Mouse (Mus musculus) frontal cortex, adult (tissue): ENCODE measurements around the gene Plch2.
A peak's percentile ranks its signal among the peaks of the same experiment; 100 is the strongest.

ENCODE experiments used
- ATAC-seq: cut with Nextera tagmentation; 2 replicates; pipeline ENCODE4 v1.9.2; 2017; ENCODE audit warnings: mild to moderate bottlenecking, moderate library complexity, mixed read lengths; ENCODE audit not compliant: low TSS enrichment

The Plch2 gene

GRCm38 (mm10) chr4:155074418-155074817 is 17.8 kb upstream of the Plch2 start:
- no peak for ATAC-seq

DNA sequence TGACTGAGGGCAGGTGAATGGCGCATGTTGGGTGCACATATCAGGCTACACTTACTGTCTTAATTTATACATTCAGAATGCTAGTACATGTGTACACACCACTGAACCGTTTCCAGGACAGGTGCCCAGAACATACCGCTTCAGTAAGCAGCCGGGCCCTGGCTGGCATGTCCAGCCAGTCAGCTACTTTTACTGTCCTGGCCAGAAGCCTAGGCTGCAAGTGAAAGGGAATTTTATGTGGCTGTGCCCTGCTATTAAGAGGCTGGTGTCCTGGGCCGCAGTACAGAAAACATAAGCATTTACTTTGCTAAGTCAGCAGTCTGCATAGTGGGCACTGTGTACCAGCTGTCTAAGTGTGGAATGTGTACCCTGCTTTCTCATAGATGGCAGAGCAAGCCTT is 14.3 kb upstream of the Plch2 start:
- ATAC-seq, result no peak

GRCm38 (mm10) chr4:155070199-155070598 is 13.6 kb upstream of the Plch2 start:
- ATAC-seq, result no peak

DNA sequence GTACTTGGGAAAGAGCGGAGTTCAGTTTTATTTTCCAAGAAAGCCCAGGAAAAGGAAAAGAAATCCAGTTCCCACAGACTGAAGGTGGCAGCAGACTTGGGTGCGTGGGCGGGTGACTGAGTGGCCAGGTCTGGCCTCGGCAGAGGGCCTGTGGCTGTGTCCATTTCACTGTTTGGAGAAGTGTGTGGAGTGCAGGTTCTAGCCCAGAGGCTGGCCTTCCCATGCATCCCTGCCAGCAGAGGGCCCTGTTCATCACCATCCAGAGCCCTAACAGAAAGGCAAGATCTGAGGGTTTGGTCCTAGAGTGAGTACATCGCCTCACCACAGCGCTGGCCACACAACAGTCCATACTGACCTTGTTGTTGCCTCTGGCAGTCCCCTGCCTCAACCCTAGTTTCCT is 12.6 kb upstream of the Plch2 start:
- ATAC-seq, result no peak

DNA sequence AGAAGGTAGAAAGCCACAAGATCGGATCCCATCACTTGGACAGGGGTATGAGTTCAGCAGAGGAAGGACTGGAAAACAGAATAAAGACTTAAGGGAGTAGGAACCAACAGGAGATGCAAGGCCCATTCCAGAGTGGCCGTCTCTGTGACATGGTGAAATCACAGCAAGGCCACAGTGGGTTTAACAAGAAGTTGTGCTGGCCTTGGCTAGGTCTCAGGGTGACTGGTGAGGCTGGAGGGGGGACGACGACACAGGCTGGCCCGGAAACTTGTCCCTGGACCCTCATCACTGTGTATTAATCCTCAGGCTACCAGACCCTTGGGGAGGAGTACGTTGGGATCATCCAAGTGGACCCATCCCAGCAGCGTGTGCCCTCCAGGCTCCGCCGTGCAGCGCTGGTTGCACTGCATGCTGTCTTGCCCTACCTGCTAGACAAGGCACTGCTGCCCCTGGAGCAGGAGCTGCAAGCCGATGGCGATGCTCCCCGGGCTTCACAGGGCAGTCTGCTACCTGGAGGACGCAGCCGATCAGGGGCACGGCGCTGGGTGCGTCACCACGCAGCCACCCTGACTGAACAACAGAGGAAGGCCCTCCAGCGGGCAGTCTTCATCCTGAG is 11.9 kb upstream of the Plch2 start:
- ATAC-seq, result no peak

DNA sequence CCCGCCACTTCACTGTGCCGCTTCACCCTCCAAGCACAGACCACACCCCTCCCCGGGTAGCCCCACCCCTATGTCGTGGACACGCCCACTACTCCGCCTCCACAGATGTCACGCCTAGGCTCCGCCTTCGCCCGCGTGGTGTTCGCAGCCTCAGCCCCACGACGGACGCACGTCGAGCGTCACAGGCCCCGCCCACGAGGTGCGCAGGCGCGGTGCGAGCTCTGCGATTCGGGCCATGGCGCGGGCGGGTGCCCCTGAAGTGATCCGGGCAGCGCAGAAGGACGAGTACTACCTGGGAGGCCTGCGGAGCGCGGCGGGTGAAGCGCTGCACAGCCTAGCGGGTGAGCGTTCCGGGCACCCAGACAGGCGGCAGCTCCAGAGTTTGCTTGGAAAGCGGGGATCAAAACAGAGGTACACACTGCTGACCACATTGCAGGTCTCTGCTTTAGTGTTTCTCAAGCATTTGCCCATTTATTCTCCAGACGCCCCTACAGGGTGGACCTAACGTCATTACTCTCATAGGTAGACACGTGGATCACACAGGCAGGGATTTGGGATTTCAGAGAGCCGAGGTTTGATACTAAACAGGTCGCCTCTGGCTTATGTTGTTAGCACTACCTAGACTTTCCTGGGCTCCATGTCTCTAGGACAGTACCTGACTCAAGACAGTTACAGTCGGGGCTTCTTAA is 10.4 kb upstream of the Plch2 start, which contains the start of gene Pex10:
Pex10 (plus strand) TSS at position 183 of the 689 bp plus-strand sequence.
- peak; percentile 76 for ATAC-seq

GRCm38 (mm10) chr4:155065970-155066833 is 9.6 kb upstream of the Plch2 start:
- ATAC-seq, result peak; percentile 47

DNA sequence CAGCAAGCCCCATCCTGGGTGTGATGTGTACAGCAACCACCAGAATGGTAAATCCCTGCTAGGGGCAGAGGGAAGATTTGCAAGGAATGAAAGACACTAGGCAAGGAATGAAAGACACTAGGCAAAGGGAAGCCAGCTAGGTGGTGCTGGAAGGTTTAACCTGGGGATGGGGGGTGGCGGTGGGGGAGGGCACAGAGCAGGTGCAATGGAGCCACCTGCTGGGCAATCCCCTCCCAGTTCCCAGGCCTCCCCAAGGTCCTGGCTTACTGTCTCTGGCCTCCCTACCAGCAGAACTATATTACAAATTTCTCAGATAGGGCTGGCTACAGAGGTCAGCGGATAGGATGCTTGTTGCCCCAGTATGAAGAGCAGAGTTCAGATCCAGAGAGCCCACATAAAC is 7.9 kb upstream of the Plch2 start:
- no peak for ATAC-seq

- no peak for ATAC-seq
These were observed 7.3 kb upstream of the Plch2 start for GRCm38 (mm10) chr4:155063895-155064294.

GRCm38 (mm10) chr4:155058325-155058724 is 1.7 kb upstream of the Plch2 start:
- no peak for ATAC-seq

DNA sequence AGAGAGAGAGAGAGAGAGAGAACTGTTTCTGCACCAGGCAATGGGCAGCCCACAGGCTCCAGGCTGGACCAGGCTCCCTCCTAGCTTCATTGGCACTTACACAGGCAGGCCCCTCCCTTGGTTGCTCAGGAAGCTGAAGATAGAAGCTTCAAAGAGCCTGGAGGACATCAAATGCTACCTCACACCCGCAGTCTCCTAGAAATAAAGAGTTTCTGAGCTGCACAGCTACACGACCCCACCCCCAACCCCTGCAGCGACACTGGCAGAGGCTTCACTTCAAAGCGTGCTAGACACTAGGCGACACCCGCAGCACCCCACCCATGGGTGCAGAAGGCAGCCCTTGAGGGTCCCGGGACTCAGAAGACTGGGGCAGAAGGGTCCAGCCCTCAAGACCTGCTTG is 6.5 kb downstream of the Plch2 start:
- no peak for ATAC-seq

- no peak for ATAC-seq
These were observed 9.9 kb downstream of the Plch2 start for GRCm38 (mm10) chr4:155046636-155047035.

DNA sequence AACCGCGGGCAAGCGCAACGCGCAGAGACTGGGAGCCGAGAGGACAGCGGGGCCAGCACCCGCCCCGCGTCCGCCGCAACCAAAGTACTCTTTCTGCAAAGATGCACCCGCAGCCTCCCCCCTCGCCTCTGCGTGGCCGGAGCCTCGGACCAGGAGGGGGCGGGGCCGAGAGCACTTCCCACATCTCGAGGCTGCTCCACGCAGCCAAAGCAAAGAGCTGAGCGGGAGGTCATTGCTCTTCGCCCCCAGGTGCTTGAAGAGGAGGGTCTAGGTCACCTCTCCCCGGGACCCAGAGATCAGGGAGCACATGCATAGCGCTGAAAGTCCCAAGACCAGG is 13.3 kb downstream of the Plch2 start:
- ATAC-seq, result no peak

DNA sequence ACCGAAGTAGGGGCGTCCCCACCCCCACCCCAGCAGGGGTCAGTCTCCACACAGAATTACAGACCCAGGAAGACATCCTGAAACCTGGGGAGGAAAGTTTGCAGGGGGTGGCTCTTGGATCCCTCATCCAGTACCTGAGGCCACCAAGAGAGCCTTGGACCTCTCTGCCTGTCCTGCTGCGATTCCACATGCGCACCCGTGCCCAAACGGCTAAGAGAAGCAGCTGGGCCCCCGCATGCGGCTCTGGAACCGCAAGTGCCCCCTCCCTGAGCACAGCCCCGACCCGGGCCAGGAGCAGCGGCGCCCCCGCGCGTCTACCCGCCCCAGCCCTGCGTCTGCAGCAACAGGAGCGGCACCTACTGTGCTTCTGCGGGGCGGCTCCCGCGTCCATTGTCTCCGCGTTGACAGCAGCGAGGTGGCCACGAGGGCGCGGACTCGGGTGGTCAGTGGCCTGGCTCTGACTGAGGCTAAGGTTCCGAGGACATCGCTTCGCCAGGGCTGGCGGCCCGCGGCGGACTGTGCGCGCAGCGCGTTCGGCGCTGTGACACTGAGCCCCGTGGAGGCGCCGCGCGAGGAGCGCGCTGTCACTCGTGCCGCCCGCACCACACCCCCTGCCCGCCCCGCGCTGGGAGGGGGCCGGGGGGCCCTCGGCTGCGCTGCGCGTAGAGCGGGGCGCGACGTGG is 13.8 kb downstream of the Plch2 start:
- ATAC-seq, result 0 out of 2 replicates have a peak, but pooled peaks have one; percentile 19

DNA sequence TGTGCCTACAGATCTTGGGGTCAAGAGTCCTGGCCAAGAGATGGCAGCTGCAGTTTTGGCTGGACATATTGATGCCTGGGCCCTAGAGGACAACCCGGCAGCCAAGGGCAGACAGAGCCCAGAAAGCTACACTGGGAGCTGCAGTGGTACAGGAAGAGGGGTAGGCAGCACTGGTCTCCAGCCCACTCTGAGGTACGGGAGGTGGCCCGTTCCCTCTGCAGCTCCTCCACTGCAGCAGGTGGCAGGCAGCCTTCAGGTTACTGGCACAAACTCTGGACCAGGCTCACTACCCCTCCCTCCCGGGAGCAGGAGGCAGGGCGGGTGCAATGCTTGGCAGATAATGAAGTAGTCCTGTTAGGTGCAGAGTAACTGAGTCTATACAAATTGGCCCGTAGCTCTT is 15.9 kb downstream of the Plch2 start:
- peak; percentile 13; the same call in 1 of the 2 replicates for ATAC-seq

- peak; percentile 64 for ATAC-seq
These were observed 16.4 kb downstream of the Plch2 start for GRCm38 (mm10) chr4:155040197-155040596.

- ATAC-seq, result peak; percentile 45
These were observed 21.8 kb downstream of the Plch2 start for GRCm38 (mm10) chr4:155034787-155035186.

DNA sequence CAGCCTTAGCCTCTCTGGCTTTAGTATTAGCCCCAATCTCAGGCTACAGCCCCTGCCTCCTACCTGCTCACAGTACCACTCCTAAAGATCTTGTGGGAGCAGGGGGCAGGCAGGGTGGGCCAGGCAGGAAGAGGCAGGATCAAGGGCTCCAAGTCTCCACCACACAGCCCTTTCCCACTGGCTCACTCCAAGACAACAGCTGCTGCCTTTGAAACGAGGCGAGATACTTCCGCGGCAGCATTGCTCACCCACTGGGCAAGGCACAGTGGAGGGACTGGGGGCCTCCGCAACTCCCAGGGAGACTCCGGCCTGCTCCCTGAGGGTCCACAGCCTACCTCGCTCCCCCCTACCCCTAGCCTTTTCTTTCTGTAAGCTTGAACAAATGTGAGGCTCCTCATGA is 22.4 kb downstream of the Plch2 start:
- no peak for ATAC-seq

DNA sequence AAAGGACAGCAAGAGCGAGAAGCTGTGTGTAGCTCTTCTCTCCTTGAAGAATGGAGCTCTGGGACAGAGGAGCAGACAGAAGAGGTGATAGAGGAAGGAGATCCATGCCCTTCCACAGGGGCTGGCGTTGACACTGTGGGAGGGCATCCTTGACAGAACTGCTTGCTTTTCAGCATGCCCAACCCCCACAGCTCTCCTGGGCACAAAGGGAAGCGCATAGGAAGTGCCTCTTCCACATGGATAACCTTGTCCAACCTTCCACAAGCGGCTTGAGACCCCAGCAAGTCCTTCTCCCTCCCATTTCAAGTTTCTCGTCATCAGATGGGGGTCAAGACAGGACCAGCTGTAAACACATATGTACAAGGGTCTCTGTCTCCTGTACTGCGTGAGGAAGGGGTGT is 23.5 kb downstream of the Plch2 start:
- no peak for ATAC-seq

DNA sequence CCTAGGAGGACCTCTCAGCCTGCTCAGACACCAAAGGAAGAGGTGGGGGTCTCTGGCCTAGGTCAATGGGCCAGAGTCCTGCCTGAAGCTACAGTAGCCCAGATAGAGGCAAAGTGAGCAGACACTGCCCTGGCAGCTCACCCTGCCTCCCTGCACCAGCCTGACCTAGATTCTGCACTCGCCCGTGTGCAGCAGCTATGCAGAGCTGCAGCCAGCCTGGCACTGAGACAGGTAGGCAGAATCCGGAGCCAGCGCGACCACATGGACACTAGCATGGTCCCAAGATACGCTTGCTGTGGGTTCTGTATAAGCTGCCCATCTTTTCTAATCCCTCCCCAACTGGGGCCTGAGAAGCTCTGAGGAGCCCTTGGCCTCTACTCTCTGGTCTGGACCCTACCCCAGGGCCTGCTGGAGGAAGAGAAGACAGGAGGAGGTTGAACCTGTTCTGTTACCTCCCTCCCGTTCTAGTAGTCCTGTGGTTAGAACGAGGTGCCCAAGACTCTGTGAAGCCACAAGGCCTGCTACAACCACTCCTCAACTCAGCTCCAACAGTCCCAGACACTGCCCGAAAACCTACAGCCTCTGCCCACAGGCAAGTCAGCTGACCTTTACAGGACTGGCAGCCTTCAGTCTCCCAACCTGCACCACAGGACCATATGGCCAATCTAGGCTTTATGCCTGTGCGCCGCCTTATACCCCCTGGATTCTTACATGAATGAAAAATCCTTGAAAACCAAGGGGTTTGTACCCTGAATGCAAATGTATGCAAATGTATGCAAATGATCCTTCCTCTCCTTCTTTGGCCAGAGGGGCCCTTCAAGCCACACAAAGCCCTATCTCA is 32.2 kb downstream of the Plch2 start:
- ATAC-seq, result peak; percentile 55

GRCm38 (mm10) chr4:155022228-155022855 is 34.2 kb downstream of the Plch2 start:
- ATAC-seq, result peak; percentile 15; the same call in 1 of the 2 replicates
